Mouse (Mus musculus) myocyte (in vitro differentiated cells): ENCODE results near the gene Rsad2.

Experiments
- MAX ChIP-seq: IDR thresholded peaks from one replicate; pipeline ENCODE4 v1.6.1; 2011; ENCODE audit warnings: low read depth, mild to moderate bottlenecking, control low read depth
- MYOD1 ChIP-seq, 3 experiments: IDR thresholded peaks; one replicate each; pipeline ENCODE4 v1.6.1; 2011; ENCODE audit warnings: control low read depth in 2 of 3, low read depth in 2 of 3, mild to moderate bottlenecking in 2 of 3, moderate library complexity in 1 of 3; ENCODE audit not compliant: insufficient read length in 2 of 3, control insufficient read depth in 1 of 3
- POLR2A ChIP-seq: IDR thresholded peaks from one replicate; pipeline ENCODE4 v1.6.1; 2011; ENCODE audit warnings: low read depth, mild to moderate bottlenecking, control low read depth, moderate library complexity; ENCODE audit not compliant: insufficient read length
- REST ChIP-seq: IDR thresholded peaks from one replicate; pipeline ENCODE4 v1.6.1; 2011; ENCODE audit warnings: mild to moderate bottlenecking, control low read depth, moderate library complexity; ENCODE audit not compliant: insufficient read depth, insufficient read length
- USF1 ChIP-seq: IDR thresholded peaks from one replicate; pipeline ENCODE4 v1.6.1; 2011; ENCODE audit warnings: low read depth, mild to moderate bottlenecking, control low read depth, moderate library complexity

- no peak for TF ChIP-seq USF1
- TF ChIP-seq POLR2A, result no peak
- no peak for TF ChIP-seq MAX
- TF ChIP-seq REST, result no peak
- no peak for TF ChIP-seq MYOD1 (IDR thresholded peaks at IDR 0.05; ENCODE audit: control insufficient read depth in 1 of 3, insufficient read length in 2 of 3, low read depth in 2 of 3)
Observed at GRCm38 (mm10) chr12:26394485-26395470, 61.5 kb downstream of the Rsad2 start.
